Mouse (Mus musculus): ENCODE data around the gene Nrd1. TPM values are rescaled to one million over a fixed set of nuclear protein-coding genes. Genes with fewer than 3 reads are reported as not detected.

Gene Nrd1
- polyA plus RNA-seq, 1 experiment = 50.5 TPM

DNA sequence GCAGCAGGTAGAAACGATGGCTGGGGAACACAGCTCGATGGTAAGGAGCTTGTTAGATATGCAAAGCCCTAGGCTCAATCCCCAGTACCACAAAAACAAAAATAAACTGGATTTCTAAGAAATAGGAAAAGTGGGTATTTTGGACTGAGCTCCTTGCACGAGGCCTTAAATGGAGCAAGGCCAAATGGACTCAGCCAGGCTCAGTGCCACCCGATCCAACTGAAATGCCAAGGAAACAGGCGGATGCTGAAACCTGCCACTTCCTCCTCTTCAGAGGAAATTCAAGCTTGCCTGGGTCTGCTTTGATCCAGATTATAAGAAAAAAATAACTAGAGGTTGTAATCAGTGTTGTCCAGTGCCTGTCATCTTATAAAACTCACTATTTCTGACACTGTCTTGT is 88.7 kb downstream of the Nrd1 start:
- DNase-seq = no peak
- 57% methylated on average over 5 of the region's 5 CpGs for WGBS
- TF ChIP-seq POLR2A (IDR thresholded peaks at IDR 0.05; ENCODE audit: low read depth, low read length) (no peak), CTCF (conservative IDR thresholded peaks at IDR 0.05; ENCODE audit: insufficient read depth, insufficient read length, low read depth, low read length) (no peak)

DNA sequence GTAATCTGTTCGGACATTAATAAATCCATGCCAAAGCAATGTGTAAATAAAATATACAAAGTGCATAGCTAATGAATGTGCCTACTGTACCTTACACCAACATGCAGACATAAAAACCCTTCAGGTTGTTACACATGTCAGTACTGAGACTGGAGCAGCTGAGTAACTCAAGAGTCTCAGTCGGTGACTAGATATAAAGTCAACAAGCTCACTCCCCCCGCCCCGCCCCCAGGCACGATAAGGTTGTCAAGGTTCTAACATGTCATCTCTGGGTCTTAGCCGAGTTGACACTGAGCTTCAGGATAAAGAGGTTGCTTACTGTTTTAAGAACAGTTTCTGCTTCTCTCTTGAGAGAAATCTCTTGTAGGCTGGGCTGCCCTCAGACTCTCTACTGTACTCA is 89.5 kb downstream of the Nrd1 start:
- Histone ChIP-seq H3K27ac (ENCODE audit: insufficient read depth, low read depth, low read length) (no peak overlapping the region), H3K36me3 (ENCODE audit: control insufficient read depth, insufficient read depth, low read length) (peaks cover 7% of the 10 kb centered on the region), H3K4me3 (ENCODE audit: insufficient read depth, low read depth, low read length) (no peak overlapping the region), H3K4me1 (ENCODE audit: control insufficient read depth, insufficient read depth, low read length) (no peaks in the 10 kb centered on the region; the same call in 1 of the 2 replicates), H3K27me3 (replicated peaks; ENCODE audit: control insufficient read depth, insufficient read depth, low read length) (no peaks in the 10 kb centered on the region)
- 53% methylated on average over 6 of the region's 6 CpGs for WGBS
- TF ChIP-seq CTCF (conservative IDR thresholded peaks at IDR 0.05; ENCODE audit: insufficient read depth, insufficient read length, low read depth, low read length) (no peak), POLR2A (IDR thresholded peaks at IDR 0.05; ENCODE audit: low read depth, low read length) (no peak)
- DNase-seq = no peak

More for the DNA sequence above, 88.7 kb downstream of the Nrd1 start:
- Histone ChIP-seq H3K36me3 (ENCODE audit: control insufficient read depth, insufficient read depth, low read length) (peaks cover 7% of the 10 kb centered on the region), H3K27ac (ENCODE audit: insufficient read depth, low read depth, low read length) (no peak overlapping the region), H3K4me3 (ENCODE audit: insufficient read depth, low read depth, low read length) (no peak overlapping the region), H3K4me1 (ENCODE audit: control insufficient read depth, insufficient read depth, low read length) (no peaks in the 10 kb centered on the region), H3K27me3 (replicated peaks; ENCODE audit: control insufficient read depth, insufficient read depth, low read length) (no peaks in the 10 kb centered on the region)

GRCm38 (mm10) chr4:109091241-109091777 is 90.9 kb downstream of the Nrd1 start:
- TF ChIP-seq CTCF (conservative IDR thresholded peaks at IDR 0.05; ENCODE audit: insufficient read depth, insufficient read length, low read depth, low read length) (no peak), POLR2A (IDR thresholded peaks at IDR 0.05; ENCODE audit: low read depth, low read length) (no peak)
- DNase-seq = no peak
- no peaks in the 10 kb centered on the region for H3K27me3 ChIP-seq (replicated peaks; ENCODE audit: control insufficient read depth, insufficient read depth, low read length)
- H3K4me1 ChIP-seq (ENCODE audit: control insufficient read depth, insufficient read depth, low read length) = no peaks in the 10 kb centered on the region; the same call in 1 of the 2 replicates
- H3K36me3 ChIP-seq (ENCODE audit: control insufficient read depth, insufficient read depth, low read length) = peaks cover 7% of the 10 kb centered on the region
- WGBS = 73% methylated on average over 8 of the region's 8 CpGs
- no peak overlapping the region for H3K27ac ChIP-seq (ENCODE audit: insufficient read depth, low read depth, low read length)
- H3K4me3 ChIP-seq (ENCODE audit: insufficient read depth, low read depth, low read length) = no peak overlapping the region

DNA sequence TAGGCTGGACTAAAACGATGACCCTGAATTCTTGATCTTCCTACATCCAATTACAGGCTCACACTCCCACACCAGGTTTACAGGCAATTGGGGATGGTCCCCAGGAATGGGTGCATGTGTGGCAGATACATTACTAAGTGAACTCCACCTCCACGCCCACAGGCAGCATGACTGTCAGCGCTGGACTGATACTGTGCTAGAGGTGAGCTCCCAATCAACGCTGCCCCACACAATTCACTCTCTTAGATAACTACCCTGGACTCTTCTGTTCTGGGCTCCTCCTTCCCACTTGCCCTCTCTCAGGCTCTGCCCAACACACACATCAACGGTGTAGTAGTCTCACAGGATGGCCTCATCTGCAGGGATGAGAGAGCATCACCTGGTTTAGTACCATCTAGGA is 91.9 kb downstream of the Nrd1 start:
- no peak for DNase-seq
- 83% methylated on average over 5 of the region's 5 CpGs for WGBS

GRCm38 (mm10) chr4:109094269-109094668 is 93.8 kb downstream of the Nrd1 start:
- H3K36me3 ChIP-seq (ENCODE audit: control insufficient read depth, insufficient read depth, low read length) = peaks cover 8% of the 10 kb centered on the region
- no peaks in the 10 kb centered on the region for H3K27me3 ChIP-seq (replicated peaks; ENCODE audit: control insufficient read depth, insufficient read depth, low read length)
- no peaks in the 10 kb centered on the region; the same call in 1 of the 2 replicates for H3K4me1 ChIP-seq (ENCODE audit: control insufficient read depth, insufficient read depth, low read length)
- DNase-seq = no peak
- 59% methylated on average over 2 of the region's 2 CpGs for WGBS
- no peak overlapping the region for H3K27ac ChIP-seq (ENCODE audit: insufficient read depth, low read depth, low read length)
- TF ChIP-seq POLR2A (IDR thresholded peaks at IDR 0.05; ENCODE audit: low read depth, low read length) = no peak
- no peak for TF ChIP-seq CTCF (conservative IDR thresholded peaks at IDR 0.05; ENCODE audit: insufficient read depth, insufficient read length, low read depth, low read length)
- no peak overlapping the region for H3K4me3 ChIP-seq (ENCODE audit: insufficient read depth, low read depth, low read length)

More for the DNA sequence above, 91.9 kb downstream of the Nrd1 start:
- Histone ChIP-seq H3K4me1 (ENCODE audit: control insufficient read depth, insufficient read depth, low read length) (no peaks in the 10 kb centered on the region; the same call in 1 of the 2 replicates), H3K27ac (ENCODE audit: insufficient read depth, low read depth, low read length) (no peak overlapping the region), H3K27me3 (replicated peaks; ENCODE audit: control insufficient read depth, insufficient read depth, low read length) (no peaks in the 10 kb centered on the region), H3K36me3 (ENCODE audit: control insufficient read depth, insufficient read depth, low read length) (peaks cover 10% of the 10 kb centered on the region), H3K4me3 (ENCODE audit: insufficient read depth, low read depth, low read length) (no peak overlapping the region)
- no peak for TF ChIP-seq CTCF (conservative IDR thresholded peaks at IDR 0.05; ENCODE audit: insufficient read depth, insufficient read length, low read depth, low read length)
- no peak for TF ChIP-seq POLR2A (IDR thresholded peaks at IDR 0.05; ENCODE audit: low read depth, low read length)

GRCm38 (mm10) chr4:109098861-109099260 is 98.4 kb downstream of the Nrd1 start:
- no peak for DNase-seq
- no peaks in the 10 kb centered on the region for H3K27me3 ChIP-seq (replicated peaks; ENCODE audit: control insufficient read depth, insufficient read depth, low read length)
- H3K4me3 ChIP-seq (ENCODE audit: insufficient read depth, low read depth, low read length) = no peak overlapping the region
- TF ChIP-seq CTCF (conservative IDR thresholded peaks at IDR 0.05; ENCODE audit: insufficient read depth, insufficient read length, low read depth, low read length) = no peak
- no peak for TF ChIP-seq POLR2A (IDR thresholded peaks at IDR 0.05; ENCODE audit: low read depth, low read length)
- H3K36me3 ChIP-seq (ENCODE audit: control insufficient read depth, insufficient read depth, low read length) = peaks cover 9% of the 10 kb centered on the region
- H3K4me1 ChIP-seq (ENCODE audit: control insufficient read depth, insufficient read depth, low read length) = peaks cover 8% of the 10 kb centered on the region; the same call in 1 of the 2 replicates
- H3K27ac ChIP-seq (ENCODE audit: insufficient read depth, low read depth, low read length) = no peak overlapping the region
- 96% methylated on average over 3 of the region's 3 CpGs for WGBS

DNA sequence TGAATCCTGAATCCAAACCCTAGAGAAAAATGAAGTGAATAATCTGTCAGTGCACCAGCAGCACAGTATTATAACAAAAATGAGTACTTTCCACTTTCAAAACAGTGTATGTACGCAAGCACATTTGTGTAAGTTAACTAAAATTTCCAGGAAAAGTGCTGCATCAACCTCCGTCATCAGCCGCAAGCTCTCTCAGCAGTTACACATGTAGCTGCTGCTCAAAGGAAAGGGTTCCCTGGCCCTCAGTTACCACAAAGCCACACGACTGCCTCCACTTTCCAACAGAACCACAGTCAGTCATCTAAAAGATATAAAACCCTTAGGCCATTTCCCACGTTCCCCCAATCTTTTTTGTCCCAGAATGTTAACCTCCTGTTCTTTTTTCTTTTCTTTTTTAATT is 102.1 kb downstream of the Nrd1 start:
- TF ChIP-seq CTCF (conservative IDR thresholded peaks at IDR 0.05; ENCODE audit: insufficient read depth, insufficient read length, low read depth, low read length) = no peak
- no peak for TF ChIP-seq POLR2A (IDR thresholded peaks at IDR 0.05; ENCODE audit: low read depth, low read length)
- Histone ChIP-seq H3K4me3 (ENCODE audit: insufficient read depth, low read depth, low read length) (no peak overlapping the region), H3K36me3 (ENCODE audit: control insufficient read depth, insufficient read depth, low read length) (peaks cover 3% of the 10 kb centered on the region), H3K4me1 (ENCODE audit: control insufficient read depth, insufficient read depth, low read length) (peaks cover 22% of the 10 kb centered on the region), H3K27ac (ENCODE audit: insufficient read depth, low read depth, low read length) (no peak overlapping the region), H3K27me3 (replicated peaks; ENCODE audit: control insufficient read depth, insufficient read depth, low read length) (no peaks in the 10 kb centered on the region)
- no peak for DNase-seq
- 85% methylated on average over 5 of the region's 5 CpGs for WGBS

All from kidney, adult 2 months (tissue).